Mouse (Mus musculus): Measurements from ENCODE around the gene Mmgt2. TPM values are rescaled to one million over a fixed set of nuclear protein-coding genes. Genes with fewer than 3 reads are reported as not detected.

The Mmgt2 gene
- polyA plus RNA-seq, 1 experiment from 2014 or later, result 22.3 TPM

DNA sequence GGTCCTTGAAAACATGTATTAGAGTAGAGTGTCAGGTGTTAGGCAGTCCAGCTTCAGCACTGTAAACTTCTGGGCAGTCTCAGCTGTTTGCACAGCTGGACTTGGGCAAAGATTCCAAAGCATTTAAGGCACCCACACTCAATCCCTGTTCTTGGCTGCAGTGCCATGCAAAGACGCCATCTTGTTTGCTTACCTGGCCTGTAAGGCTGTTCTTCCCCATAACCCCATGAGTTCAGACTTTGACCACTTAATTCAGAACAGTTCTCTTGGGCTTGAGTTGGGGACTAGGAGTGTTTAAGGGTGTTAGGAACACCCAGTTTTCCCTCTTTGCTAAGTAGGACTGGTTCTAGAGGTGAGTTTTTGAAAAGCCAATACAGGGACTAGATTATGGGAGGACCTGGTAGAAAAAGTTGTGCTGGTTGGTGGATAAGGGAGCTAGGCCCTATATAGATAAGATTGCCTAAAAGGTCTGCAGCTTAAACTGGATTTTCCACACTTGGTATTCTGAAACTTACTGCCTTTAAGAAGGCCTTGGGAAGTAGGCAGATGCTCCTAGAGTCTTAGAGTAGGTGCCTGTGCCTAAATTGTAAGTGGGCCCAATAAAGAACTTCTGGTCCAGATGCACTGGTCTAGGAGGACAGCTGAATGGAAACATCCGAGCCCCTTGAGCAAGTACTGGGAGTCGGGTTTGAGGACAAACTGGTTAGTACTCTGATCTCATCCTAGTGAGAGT is 43.4 kb upstream of the Mmgt2 start:
- Histone ChIP-seq H3K27ac (ENCODE audit: low read length) (no peak overlapping the region), H3K4me2 (replicated peaks; ENCODE audit: low read depth, low read length) (no peak overlapping the region), H3K9me3 (ENCODE audit: low read length) (no peaks in the 10 kb centered on the region), H3K36me3 (ENCODE audit: insufficient read depth, low read length) (peaks cover 12% of the 10 kb centered on the region), H3K4me3 (ENCODE audit: low read depth, low read length) (no peak overlapping the region), H3K9ac (replicated peaks; ENCODE audit: low read depth) (no peak overlapping the region), H3K27me3 (replicated peaks; ENCODE audit: insufficient read depth, low read length) (no peaks in the 10 kb centered on the region), H3K4me1 (ENCODE audit: insufficient read depth, low read depth, low read length) (no peaks in the 10 kb centered on the region; the same call in 1 of the 2 replicates)
- 27% methylated on average over 3 of the region's 3 CpGs for WGBS
- TF ChIP-seq EP300 (IDR thresholded peaks at IDR 0.05) (no peak), CTCF (IDR thresholded peaks at IDR 0.05) (no peak)
- ATAC-seq, result no peak
- peak; percentile 31 for DNase-seq (ENCODE audit: low spot score)

DNA sequence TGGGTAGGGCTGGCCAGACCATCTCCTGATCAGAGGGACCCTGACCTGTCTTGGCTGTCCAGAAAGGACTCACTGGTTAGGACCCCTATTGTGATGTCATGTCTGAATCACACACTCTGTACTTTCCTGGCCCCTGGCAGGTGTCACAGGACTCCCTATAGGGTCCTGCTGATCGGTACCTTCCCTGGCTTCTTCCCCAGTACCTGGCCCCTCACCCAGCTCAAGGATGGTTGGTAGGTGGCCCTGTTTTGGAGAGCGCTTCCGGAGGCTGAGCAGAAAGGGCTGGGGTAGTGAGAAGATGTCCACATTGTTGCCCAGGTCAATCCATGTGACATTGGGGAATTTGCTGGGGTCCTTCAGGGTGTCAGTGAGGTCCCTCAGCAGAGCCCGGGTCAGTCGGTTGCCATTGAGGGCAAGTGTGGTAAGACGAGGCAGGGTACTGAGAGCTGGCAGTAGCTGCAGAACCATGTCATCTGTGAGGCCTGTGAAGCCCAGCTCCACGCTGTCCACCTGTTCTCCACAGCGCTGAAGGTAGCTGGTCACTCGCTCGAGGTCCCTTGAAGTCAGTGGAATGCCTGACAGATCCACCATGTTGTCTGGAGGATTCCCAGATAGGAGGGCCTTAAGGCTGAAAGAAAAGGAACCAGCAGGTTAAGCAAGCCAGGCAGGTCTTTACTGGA is 42.7 kb upstream of the Mmgt2 start:
- Histone ChIP-seq H3K4me2 (replicated peaks; ENCODE audit: low read depth, low read length) (no peak overlapping the region), H3K4me3 (ENCODE audit: low read depth, low read length) (no peak overlapping the region), H3K27ac (ENCODE audit: low read length) (no peak overlapping the region), H3K36me3 (ENCODE audit: insufficient read depth, low read length) (peaks cover 12% of the 10 kb centered on the region), H3K27me3 (replicated peaks; ENCODE audit: insufficient read depth, low read length) (no peaks in the 10 kb centered on the region), H3K9ac (replicated peaks; ENCODE audit: low read depth) (no peak overlapping the region), H3K4me1 (ENCODE audit: insufficient read depth, low read depth, low read length) (no peaks in the 10 kb centered on the region; the same call in 1 of the 2 replicates), H3K9me3 (ENCODE audit: low read length) (no peaks in the 10 kb centered on the region)
- TF ChIP-seq CTCF (IDR thresholded peaks at IDR 0.05) (no peak), EP300 (IDR thresholded peaks at IDR 0.05) (no peak)
- WGBS, result 47% methylated on average over 10 of the region's 10 CpGs
- DNase-seq (ENCODE audit: low spot score) (no peak), ATAC-seq (no peak)

DNA sequence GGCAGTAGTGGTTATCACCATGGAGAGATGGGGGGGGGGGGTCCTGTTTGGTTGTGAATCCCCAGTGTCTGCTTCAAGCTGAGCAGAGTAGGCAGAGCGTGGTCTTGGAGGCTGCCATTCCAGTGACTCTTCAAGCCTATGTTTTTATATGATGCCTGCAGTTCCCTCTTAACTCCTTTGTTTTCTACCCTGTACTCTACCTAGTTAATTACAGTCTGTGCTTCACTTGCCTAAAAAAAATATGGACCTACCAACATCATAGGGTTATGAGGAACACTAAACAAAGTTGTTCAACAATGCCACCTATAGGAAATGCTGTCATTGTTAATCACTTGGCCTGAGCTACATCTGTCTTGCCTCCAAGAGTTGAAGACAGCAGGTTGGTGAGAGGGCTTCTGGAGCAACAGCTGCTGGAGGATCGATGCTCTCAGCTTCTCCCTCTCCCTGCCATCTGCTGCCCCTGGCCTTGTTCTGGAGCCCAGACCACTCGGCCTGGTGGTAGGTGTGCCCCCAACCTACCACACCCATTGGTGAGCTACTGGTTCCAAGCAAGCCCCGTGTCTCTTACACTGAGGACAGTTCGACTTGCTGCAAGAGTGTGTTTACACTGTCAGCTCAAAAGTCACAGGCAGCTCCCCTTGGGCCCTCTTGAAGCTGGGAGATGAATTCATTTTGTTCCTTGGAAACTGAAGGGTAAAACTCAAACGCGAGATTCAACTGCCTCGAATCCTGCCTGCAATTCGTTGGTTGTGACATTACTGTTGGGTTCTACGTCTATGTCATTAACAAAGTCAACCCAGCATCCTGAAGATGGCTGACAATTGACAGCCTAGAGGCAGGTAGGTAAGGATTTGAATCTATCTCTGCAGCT is 41.9 kb upstream of the Mmgt2 start:
- H3K9ac ChIP-seq (replicated peaks; ENCODE audit: low read depth), result no peak overlapping the region
- H3K27me3 ChIP-seq (replicated peaks; ENCODE audit: insufficient read depth, low read length), result no peaks in the 10 kb centered on the region
- WGBS, result 46% methylated on average over 10 of the region's 10 CpGs
- H3K27ac ChIP-seq (ENCODE audit: low read length), result no peak overlapping the region
- H3K36me3 ChIP-seq (ENCODE audit: insufficient read depth, low read length), result peaks cover 12% of the 10 kb centered on the region
- TF ChIP-seq CTCF (IDR thresholded peaks at IDR 0.05) (no peak), EP300 (IDR thresholded peaks at IDR 0.05) (no peak)
- DNase-seq (ENCODE audit: low spot score) (no peak), ATAC-seq (no peak)
- H3K4me1 ChIP-seq (ENCODE audit: insufficient read depth, low read depth, low read length), result no peaks in the 10 kb centered on the region; the same call in 1 of the 2 replicates
- H3K9me3 ChIP-seq (ENCODE audit: low read length), result no peaks in the 10 kb centered on the region
- H3K4me3 ChIP-seq (ENCODE audit: low read depth, low read length), result no peak overlapping the region
- no peak overlapping the region for H3K4me2 ChIP-seq (replicated peaks; ENCODE audit: low read depth, low read length)

DNA sequence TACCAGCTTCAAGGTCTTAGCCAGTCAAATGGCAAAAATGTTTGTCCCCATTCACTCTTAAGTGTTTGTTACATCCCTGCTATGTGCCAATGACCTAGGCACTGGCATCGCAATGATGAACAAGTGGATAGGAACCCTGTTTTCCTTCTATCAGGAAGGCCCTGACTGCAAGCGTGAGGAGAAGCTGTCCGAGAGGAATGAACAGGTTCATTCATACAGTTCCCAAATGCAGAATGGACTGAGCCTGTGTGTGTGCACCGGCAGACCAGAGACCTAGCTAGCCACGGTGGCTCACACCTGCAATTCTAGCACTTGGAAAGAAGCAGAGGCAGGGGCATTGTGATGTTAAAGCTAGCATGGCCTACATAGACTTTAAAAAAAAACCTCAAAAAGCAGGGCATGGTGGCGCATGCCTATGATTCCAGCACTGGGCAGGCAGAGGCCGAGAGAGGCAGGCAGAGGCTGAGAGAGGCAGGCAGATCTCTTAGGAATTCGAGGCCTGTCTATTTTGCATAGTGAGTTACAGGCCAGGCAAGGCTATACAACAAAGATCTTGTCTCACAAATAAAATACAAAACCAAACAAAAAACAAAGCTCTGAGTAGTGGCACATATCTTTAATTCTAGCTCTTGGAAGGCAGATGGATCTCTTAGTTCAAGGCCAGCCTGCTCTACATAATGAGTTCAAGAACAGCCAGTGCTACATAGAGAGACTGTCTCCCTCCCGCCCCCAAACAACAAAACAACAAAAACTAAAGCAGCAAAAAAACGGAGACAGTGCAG is 41.1 kb upstream of the Mmgt2 start:
- TF ChIP-seq EP300 (IDR thresholded peaks at IDR 0.05), result no peak
- TF ChIP-seq CTCF (IDR thresholded peaks at IDR 0.05), result no peak
- Histone ChIP-seq H3K4me3 (ENCODE audit: low read depth, low read length) (no peak overlapping the region), H3K9me3 (ENCODE audit: low read length) (no peaks in the 10 kb centered on the region), H3K4me2 (replicated peaks; ENCODE audit: low read depth, low read length) (no peak overlapping the region), H3K9ac (replicated peaks; ENCODE audit: low read depth) (no peak overlapping the region), H3K27ac (ENCODE audit: low read length) (no peak overlapping the region), H3K4me1 (ENCODE audit: insufficient read depth, low read depth, low read length) (no peaks in the 10 kb centered on the region; the same call in 1 of the 2 replicates), H3K27me3 (replicated peaks; ENCODE audit: insufficient read depth, low read length) (no peaks in the 10 kb centered on the region), H3K36me3 (ENCODE audit: insufficient read depth, low read length) (peaks cover 12% of the 10 kb centered on the region)
- 58% methylated on average over 10 of the region's 10 CpGs for WGBS
- ATAC-seq (no peak), DNase-seq (ENCODE audit: low spot score) (no peak)

DNA sequence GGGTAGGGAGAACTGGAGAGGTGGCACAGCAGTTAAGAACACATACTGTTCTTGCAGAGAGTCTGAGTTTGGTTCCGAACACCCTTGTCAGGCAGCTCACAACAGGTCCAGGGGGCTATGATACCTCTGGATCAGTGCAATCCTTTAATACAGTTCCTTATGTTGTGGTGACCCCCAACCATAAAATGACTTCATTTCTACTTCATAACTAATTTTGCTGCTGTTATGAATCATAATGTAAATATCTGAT is 40.6 kb upstream of the Mmgt2 start:
- TF ChIP-seq CTCF (IDR thresholded peaks at IDR 0.05), result no peak
- no peak for TF ChIP-seq EP300 (IDR thresholded peaks at IDR 0.05)
- H3K4me1 ChIP-seq (ENCODE audit: insufficient read depth, low read depth, low read length), result no peaks in the 10 kb centered on the region; the same call in 1 of the 2 replicates
- no peaks in the 10 kb centered on the region for H3K9me3 ChIP-seq (ENCODE audit: low read length)
- H3K4me3 ChIP-seq (ENCODE audit: low read depth, low read length), result no peak overlapping the region
- 95% methylated on average over 1 of the region's 1 CpGs for WGBS
- H3K36me3 ChIP-seq (ENCODE audit: insufficient read depth, low read length), result peaks cover 12% of the 10 kb centered on the region
- no peaks in the 10 kb centered on the region for H3K27me3 ChIP-seq (replicated peaks; ENCODE audit: insufficient read depth, low read length)
- ATAC-seq (no peak), DNase-seq (ENCODE audit: low spot score) (no peak)
- no peak overlapping the region for H3K4me2 ChIP-seq (replicated peaks; ENCODE audit: low read depth, low read length)
- no peak overlapping the region for H3K27ac ChIP-seq (ENCODE audit: low read length)
- H3K9ac ChIP-seq (replicated peaks; ENCODE audit: low read depth), result no peak overlapping the region

All from lung, postnatal 0 days (tissue).